Mouse (Mus musculus) testis, adult 2 months (tissue): Measurements from ENCODE around the gene Snap23. TPM values are rescaled to one million over a fixed set of nuclear protein-coding genes. Genes with fewer than 3 reads are reported as not detected.

Source experiments
- H3K27ac ChIP-seq: fragments of 200-500 bp; 2 replicates; pipeline ENCODE4 v1.5.1; 2012; ENCODE audit warnings: low read depth, low read length; ENCODE audit not compliant: control insufficient read depth, insufficient read depth
- H3K27me3 ChIP-seq: fragments of 200-500 bp; 2 replicates; pipeline ENCODE4 v1.6.1; 2012; ENCODE audit warnings: mild to moderate bottlenecking, low read length, moderate library complexity; ENCODE audit not compliant: control insufficient read depth, insufficient read depth
- H3K36me3 ChIP-seq: fragments of 200-500 bp; 2 replicates; pipeline ENCODE4 v1.6.1; 2012; ENCODE audit warnings: mild to moderate bottlenecking, low read length; ENCODE audit not compliant: control insufficient read depth, insufficient read depth
- H3K4me1 ChIP-seq: fragments of 200-500 bp; 2 replicates; pipeline ENCODE4 v1.6.1; 2012; ENCODE audit warnings: low read length; ENCODE audit not compliant: control insufficient read depth, insufficient read depth
- H3K4me3 ChIP-seq: fragments of 200-500 bp; 2 replicates; pipeline ENCODE4 v1.5.1; 2012; ENCODE audit warnings: low read depth, mild to moderate bottlenecking, low read length, moderate library complexity, mixed read lengths; ENCODE audit not compliant: control insufficient read depth
- CTCF ChIP-seq: fragments of 200-500 bp; IDR thresholded peaks from 2 replicates; pipeline ENCODE4 v1.5.1; 2012; ENCODE audit warnings: low read depth, mild to moderate bottlenecking, inconsistent platforms, low read length, moderate library complexity; ENCODE audit not compliant: control insufficient read depth, insufficient read depth, insufficient replicate concordance
- POLR2A ChIP-seq: fragments of 200-500 bp; IDR thresholded peaks from 2 replicates; pipeline ENCODE4 v1.6.1; 2012; ENCODE audit warnings: low read depth, mild to moderate bottlenecking, inconsistent platforms, low read length, moderate library complexity; ENCODE audit not compliant: control insufficient read depth
- polyA plus RNA-seq: library from polyadenylated mRNA; depleted of rRNA; stranded (reverse); fragments of >200 nt; gene quantifications from 2 replicates; pipeline ENCODE4 v1.2.3, GENCODE M21; 2012; rRNA removed

Gene Snap23
- polyA plus RNA-seq: 9.9 and 14.7 TPM in 2 replicates

DNA sequence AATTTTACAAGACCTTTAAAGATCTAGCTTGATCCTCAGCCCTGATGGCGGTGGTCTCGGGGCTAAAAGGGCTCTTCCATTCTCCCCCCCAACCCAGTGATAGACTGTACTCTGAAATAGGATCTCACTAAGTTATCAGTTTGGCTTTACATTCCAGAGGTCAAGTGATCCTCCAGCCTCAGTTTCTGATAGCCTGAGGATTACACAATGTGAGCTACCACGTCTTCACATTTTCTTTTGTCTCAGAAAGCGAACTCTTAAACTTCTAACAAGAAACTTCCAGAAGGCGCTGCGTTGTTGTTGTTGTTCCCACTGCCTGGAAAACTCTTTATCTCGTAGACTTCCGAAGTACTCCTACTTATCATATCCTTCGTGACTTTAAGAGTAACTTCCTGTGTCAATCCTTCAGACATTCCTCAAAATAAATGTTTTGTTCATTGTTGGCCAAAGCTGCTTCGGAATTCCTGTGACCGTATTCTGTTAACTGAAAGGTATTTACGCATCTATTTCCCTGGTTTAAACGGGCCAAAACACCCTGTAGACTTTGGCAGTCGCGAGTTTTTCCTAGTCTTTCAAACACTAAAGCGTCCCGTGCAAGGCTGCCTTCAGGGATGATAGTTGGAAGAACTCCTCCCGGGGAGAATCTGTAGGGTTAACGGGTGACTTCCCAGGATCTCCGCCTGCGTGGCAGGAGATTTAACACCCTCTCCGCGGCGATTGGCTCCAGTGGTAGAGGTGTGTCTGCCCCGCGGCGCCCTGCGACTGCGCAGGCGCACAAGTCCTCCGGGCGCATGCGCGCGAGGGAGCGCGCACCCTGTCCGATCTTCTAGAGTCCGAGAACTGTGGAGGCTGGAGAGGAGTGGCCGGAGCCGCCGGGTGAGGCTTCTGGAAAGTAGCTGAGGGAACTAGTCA is at the start of gene Snap23:
TSS of gene Snap23 (plus strand) at position 786 of the 912 bp plus-strand sequence.
- Histone ChIP-seq H3K4me1 (peaks cover 2% of the 10 kb centered on the region), H3K36me3 (no peaks in the 10 kb centered on the region), H3K27me3 (no peaks in the 10 kb centered on the region), H3K27ac (peak within 1 kb of the TSS; percentile 90), H3K4me3 (peak within 1 kb of the TSS; percentile 86)
- TF ChIP-seq CTCF (no peak), POLR2A (peak; percentile 94)

GRCm38 (mm10) chr2:120518547-120519210 is 48.8 kb upstream of the Snap23 start:
- Histone ChIP-seq H3K4me3 (peak overlapping the region; percentile 37; the same call in 1 of the 2 replicates), H3K27ac (peak overlapping the region; percentile 12; the same call in 1 of the 2 replicates), H3K27me3 (no peaks in the 10 kb centered on the region), H3K4me1 (no peaks in the 10 kb centered on the region), H3K36me3 (peaks cover 4% of the 10 kb centered on the region; the same call in 1 of the 2 replicates)
- no peak for TF ChIP-seq CTCF
- no peak for TF ChIP-seq POLR2A

DNA sequence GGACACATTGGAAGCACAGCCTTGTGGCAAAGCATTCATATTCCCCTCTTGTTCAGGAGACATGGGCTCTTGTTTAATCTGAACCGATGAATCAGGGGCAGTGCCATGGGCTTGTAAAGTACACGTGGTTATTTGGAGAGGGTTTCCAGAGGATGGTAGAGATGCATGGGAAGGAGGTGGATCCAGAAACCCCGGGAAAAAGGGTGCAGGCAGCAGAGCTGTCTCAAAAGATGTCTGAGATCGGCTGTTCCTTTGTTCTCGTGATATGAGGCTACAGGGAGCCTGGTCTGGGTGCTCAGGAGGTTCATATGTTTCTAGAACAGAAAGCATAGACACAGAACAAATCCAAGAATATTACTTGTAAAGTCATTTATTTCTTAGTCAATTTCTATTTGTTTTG is 40.7 kb upstream of the Snap23 start:
- TF ChIP-seq POLR2A: no peak
- Histone ChIP-seq H3K4me1 (no peaks in the 10 kb centered on the region; the same call in 1 of the 2 replicates), H3K27me3 (no peaks in the 10 kb centered on the region), H3K4me3 (no peak overlapping the region), H3K27ac (no peak overlapping the region), H3K36me3 (peaks cover 6% of the 10 kb centered on the region)

GRCm38 (mm10) chr2:120529531-120529930 is 37.9 kb upstream of the Snap23 start:
- Histone ChIP-seq H3K4me3 (no peak overlapping the region), H3K36me3 (peaks cover 2% of the 10 kb centered on the region), H3K27me3 (no peaks in the 10 kb centered on the region), H3K27ac (no peak overlapping the region), H3K4me1 (no peaks in the 10 kb centered on the region; the same call in 1 of the 2 replicates)
- TF ChIP-seq POLR2A (no peak), CTCF (no peak)

DNA sequence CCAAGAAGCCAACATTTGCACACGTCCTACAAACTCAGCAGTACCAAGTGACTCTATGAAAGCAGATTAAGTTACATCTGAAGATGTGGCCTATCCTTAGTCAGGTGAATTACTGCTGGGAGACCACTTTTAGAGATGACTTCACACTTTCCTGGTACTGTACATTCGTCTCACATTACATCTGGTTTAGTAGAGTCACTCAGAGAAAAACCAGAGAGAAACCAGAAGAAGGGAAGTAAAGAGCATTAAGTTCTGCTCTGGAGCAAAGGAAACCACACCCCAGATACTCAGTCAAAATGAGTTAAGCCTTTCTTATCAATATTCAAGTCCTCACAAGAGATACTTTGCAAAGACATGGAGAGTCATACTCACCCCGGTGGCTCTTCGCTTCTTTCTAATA is 36.2 kb upstream of the Snap23 start:
- no peaks in the 10 kb centered on the region; the same call in 1 of the 2 replicates for H3K4me1 ChIP-seq
- no peak overlapping the region for H3K4me3 ChIP-seq
- TF ChIP-seq CTCF (no peak), POLR2A (no peak)
- peaks cover 2% of the 10 kb centered on the region for H3K36me3 ChIP-seq
- H3K27me3 ChIP-seq: no peaks in the 10 kb centered on the region
- H3K27ac ChIP-seq: no peak overlapping the region

DNA sequence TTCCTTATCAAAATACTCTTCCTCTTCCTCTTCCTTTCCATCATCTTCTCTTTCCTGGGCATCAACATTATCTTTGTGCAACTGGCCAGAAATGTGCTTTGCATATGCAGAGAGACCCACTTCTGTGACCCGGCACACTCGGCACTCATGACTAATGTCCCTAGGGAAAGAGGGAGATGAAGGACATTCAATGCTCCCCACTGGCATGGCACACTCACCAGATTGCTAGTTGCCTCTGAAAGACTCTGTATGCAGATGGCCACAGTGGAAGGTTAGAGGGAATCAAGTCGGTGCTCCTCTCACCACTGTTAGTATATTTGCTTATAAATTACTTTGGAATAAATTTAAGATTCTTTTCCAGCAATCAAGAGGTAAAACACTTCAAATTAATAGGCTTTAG is 28.1 kb upstream of the Snap23 start:
- Histone ChIP-seq H3K4me1 (no peaks in the 10 kb centered on the region), H3K27me3 (no peaks in the 10 kb centered on the region), H3K36me3 (no peaks in the 10 kb centered on the region), H3K4me3 (no peak overlapping the region), H3K27ac (no peak overlapping the region)
- TF ChIP-seq CTCF (no peak), POLR2A (no peak)

- no peaks in the 10 kb centered on the region for H3K36me3 ChIP-seq
- TF ChIP-seq CTCF: no peak
- TF ChIP-seq POLR2A: no peak
- no peaks in the 10 kb centered on the region for H3K4me1 ChIP-seq
- H3K27ac ChIP-seq: no peak overlapping the region
- no peak overlapping the region for H3K4me3 ChIP-seq
- H3K27me3 ChIP-seq: no peaks in the 10 kb centered on the region
Observed at GRCm38 (mm10) chr2:120539778-120540208, 27.7 kb upstream of the Snap23 start.
